Mouse (Mus musculus): ENCODE data around the gene Ptrh2. TPM values are rescaled to one million over a fixed set of nuclear protein-coding genes. Genes with fewer than 3 reads are reported as not detected.
"Not testable (repeated sequence)": the region's sequence is repeated elsewhere in the genome, so short reads cannot be mapped to it uniquely, and the experiment has no call there.

Gene Ptrh2
- total RNA-seq, 2 experiments from 2014 or later: 8.1 to 10.2 TPM

DNA sequence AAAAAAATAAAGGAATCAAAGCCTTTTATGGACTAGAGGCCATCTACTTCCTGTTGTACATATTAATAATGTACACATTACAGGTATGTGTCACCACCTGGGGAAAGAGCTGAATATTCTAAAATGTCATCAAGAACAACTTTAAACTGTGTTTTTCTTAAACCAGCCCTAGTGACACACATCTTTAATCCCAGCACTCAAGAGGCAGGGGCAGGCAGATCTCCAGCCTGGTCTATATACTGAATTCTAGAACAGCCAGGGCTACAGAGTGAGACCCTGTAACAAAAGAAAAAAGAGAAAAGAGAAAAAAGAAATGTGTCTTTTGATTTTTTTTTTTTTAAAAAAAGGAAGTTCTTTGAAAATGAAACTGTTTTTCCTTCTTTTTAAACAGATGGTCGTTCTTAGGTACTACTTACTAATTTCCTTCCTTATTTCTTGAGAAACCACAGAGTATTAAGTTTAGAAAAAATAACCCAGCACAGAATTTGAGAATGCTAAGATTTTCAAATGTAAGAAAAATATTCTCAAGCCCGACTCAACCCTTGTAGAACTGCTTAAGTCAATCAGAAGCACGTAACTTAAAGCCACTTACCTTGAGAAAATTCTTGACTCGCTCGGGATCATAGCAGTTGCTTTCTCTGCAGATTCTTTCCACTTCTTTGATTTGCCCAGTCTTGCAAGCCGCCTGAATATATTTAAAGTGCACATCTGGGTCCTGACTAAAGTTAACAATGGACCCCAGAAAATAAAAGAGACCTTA, 33.7 kb downstream of the Ptrh2 start:
- intact Hi-C loops (cut with DNase I): no loop called here

DNA sequence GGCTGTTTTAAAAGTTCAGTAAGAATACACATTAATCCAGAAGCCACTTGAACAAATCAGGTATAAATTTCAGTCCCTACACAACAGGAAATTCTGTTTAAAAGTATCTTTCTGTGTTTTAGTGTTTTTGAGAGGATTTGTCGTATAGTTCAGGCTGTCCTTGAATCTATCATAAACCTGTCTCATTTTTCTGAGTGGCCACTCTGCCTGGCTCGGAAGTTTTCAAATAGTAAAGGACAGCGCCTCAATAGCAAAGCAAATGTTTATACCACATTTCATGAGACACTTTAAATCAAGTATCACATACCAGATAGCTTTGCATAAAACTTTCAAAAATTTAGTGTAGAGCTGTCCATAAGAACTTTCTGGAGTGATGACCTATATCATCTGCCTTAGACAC, 34.6 kb downstream of the Ptrh2 start:
- no peak for DNase-seq (ENCODE audit: low spot score in 2 of 2)
- intact Hi-C loops (cut with DNase I): no loop called here

More for the DNA sequence above, 33.7 kb downstream of the Ptrh2 start:
- no peak for DNase-seq (ENCODE audit: low spot score in 2 of 2)

DNA sequence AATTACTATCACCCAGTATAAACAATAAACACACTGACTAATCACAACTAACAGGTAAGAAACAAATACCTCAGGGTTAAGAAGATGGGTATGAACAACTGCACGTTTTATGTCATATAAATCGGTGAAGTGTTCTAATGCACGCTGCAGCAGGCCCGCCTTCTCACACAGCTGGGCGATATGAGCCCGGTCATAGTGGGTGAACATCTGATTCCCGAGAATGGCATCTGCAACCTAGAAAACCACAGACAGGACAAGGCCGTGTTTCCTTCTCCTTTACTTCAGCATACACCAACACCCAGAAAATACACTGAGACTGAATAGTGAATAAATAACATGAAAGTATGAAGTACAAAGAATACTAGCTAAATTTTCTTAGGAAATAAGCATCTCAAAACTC, 35.6 kb downstream of the Ptrh2 start:
- DNase-seq (ENCODE audit: low spot score in 2 of 2): no peak
- intact Hi-C loops (cut with DNase I): no loop called here

GRCm38 (mm10) chr11:86724004-86724403, 40.2 kb downstream of the Ptrh2 start:
- DNase-seq (ENCODE audit: low spot score in 2 of 2): no peak
- intact Hi-C loops (cut with DNase I): no loop called here

DNA sequence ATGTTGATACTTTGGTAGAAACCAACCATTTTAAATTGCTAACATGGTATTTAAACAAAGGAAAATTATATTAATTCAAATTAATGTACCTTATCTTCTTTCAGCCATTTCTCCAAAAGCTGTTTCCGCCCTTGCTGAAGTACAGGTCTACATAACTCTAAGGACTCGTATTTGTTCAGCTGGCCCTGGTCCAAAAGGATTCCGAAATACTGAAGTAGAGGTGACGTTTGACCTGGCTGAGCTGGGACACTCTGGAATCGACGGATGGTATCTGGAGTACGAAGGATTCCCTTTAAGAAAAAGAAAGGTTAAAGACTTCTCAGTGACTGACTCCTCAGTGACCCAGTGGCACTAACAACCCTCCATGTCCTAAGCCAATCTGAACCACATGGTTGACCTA, 41.2 kb downstream of the Ptrh2 start:
- intact Hi-C loops (cut with DNase I): no loop called here
- no peak for DNase-seq (ENCODE audit: low spot score in 2 of 2)

DNA sequence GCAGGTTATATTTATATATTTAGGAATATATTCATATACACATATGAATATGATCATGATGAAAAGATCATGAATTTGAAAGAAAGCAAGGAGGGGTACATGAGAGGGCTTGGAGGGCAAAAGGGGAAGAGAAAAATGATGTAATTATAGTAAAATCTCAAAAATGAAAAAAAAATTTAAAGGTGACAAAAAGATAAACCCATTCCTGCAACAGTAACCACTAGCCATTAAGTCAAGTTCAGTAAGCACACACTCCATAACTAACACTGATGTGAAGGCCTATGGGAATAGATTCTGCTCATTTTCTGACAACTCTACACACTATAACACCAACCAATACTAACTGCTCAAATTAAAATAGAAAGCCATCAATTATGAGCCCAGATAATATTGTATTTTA, 41.8 kb downstream of the Ptrh2 start:
- DNase-seq (ENCODE audit: low spot score in 2 of 2): no peak
- intact Hi-C loops (cut with DNase I): no loop called here

- DNase-seq (ENCODE audit: low spot score in 2 of 2): peak; percentile 25 to 40
- intact Hi-C loops (cut with DNase I): loop anchor here (5.0 kb wide), 1 partner anchor 34 kb away; no protein-coding TSS in a partner anchor
Observed at GRCm38 (mm10) chr11:86731443-86731842, 47.7 kb downstream of the Ptrh2 start.

- intact Hi-C loops (cut with DNase I): loop anchor here (5.0 kb wide), 1 partner anchor 37 kb away; no protein-coding TSS in a partner anchor
- no peak for DNase-seq (ENCODE audit: low spot score in 2 of 2)
Observed at GRCm38 (mm10) chr11:86734241-86734939, 50.6 kb downstream of the Ptrh2 start.

- intact Hi-C loops (cut with DNase I): loop anchor here (5.0 kb wide), 1 partner anchor 38 kb away; no protein-coding TSS in a partner anchor
- no peak for DNase-seq (ENCODE audit: low spot score in 2 of 2)
Observed at GRCm38 (mm10) chr11:86734993-86735392, 51.2 kb downstream of the Ptrh2 start.

DNA sequence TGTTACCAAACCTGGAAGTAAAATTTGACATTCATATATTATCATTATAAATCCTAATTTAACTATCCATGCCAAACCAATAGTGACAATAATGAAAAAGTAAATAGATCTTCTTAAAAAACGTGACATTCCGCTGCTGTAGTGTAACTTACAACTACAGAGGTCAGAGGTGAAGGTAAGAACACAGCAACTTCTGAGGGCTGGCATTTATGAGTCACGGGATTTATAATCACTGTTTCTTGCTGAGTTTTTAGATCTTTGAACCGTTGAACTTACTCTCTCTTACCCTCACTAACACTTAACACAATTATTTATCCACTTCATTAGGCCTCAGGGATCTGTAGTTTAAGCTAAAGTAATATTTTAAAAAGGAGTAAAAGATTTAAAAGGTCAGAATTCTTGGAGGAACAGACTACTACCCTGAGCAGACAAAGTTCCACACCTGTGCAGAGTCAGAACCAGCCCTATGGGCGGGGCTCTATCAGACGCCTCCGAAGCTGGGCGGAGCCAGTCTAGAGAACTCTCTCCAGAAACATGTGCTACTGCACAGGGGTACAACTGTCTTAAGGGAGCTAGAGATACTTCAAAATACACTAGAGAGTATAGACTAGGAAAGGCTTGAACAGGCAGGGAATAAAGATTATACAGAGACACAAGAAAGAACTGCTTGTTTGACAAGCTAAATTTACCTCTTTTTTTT, 53.7 kb downstream of the Ptrh2 start:
- intact Hi-C loops (cut with DNase I): no loop called here
- no peak for DNase-seq (ENCODE audit: low spot score in 2 of 2)

- DNase-seq (ENCODE audit: low spot score in 2 of 2); intact Hi-C loops (cut with DNase I): not testable (repeated sequence)
Observed at GRCm38 (mm10) chr11:86738308-86738707, 54.5 kb downstream of the Ptrh2 start.

DNA sequence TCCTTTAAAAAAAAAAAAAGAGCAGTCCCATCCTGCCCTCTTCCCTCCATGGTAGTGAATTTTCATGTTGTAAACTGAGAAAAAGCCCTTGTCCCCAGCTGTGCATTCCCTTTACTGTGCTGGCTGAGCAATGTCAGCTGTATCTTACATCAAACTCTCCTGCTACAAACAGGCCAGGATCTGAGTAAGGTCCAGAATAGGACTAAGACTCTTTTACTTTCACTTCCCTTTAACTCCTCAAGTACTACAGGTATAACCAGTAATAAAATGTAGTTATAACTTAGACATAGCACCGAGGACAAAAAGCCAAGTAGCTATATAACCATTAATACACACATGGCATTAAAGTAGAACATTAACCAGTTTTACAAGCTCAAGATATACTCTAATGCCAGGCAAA, 55.2 kb downstream of the Ptrh2 start:
- intact Hi-C loops (cut with DNase I): no loop called here
- no peak for DNase-seq (ENCODE audit: low spot score in 2 of 2)

GRCm38 (mm10) chr11:86739470-86739869, 55.7 kb downstream of the Ptrh2 start:
- intact Hi-C loops (cut with DNase I): no loop called here
- no peak for DNase-seq (ENCODE audit: low spot score in 2 of 2)

- intact Hi-C loops (cut with DNase I): no loop called here
- DNase-seq (ENCODE audit: low spot score in 2 of 2): no peak
Observed at GRCm38 (mm10) chr11:86741505-86741904, 57.7 kb downstream of the Ptrh2 start.

Other genes starting within 250 kb of the Ptrh2 start
- gene Rnft1, start 199.3 kb upstream of the Ptrh2 start, total RNA-seq (2021): 10 to 100 TPM; 24.4 to 25.3 TPM
- gene Rps6kb1, start 139.2 kb upstream of the Ptrh2 start, total RNA-seq (2021): 10 to 100 TPM; 38.5 to 38.7 TPM
- gene Tubd1, start 139.0 kb upstream of the Ptrh2 start, total RNA-seq (2021): 1 to 10 TPM; 6.7 to 7.2 TPM
- gene Vmp1, start 149 bp upstream of the Ptrh2 start, total RNA-seq (2021): 100 to 1,000 TPM; 194 TPM
- 100 to 1,000 TPM; 537 to 538 TPM for gene Cltc, start 73.6 kb downstream of the Ptrh2 start, total RNA-seq (2021)
- 10 to 100 TPM; 15.7 to 19.5 TPM for gene Dhx40, start 123.8 kb downstream of the Ptrh2 start, total RNA-seq (2021)